14 mouse cellular contexts compared by ENCODE assay signal in genomic region chr7:115698105-115698504, GRCm38 (mm10).
DNase-seq lines count a peak whose midpoint lies in the region; ATAC-seq and TF ChIP-seq lines count a peak whose summit lies in the region.
"Had no signal": no experiment of that assay in that cellular context is flagged by ENCODE, and none has a peak within 500 bp of the region (broad histone marks: within the 10 kb centered on the region; RNA-seq: fewer than 3 reads in every experiment).

No protein-coding gene starts in this region.

- H3K27me3 ChIP-seq in lung, embryonic 14.5 days (ENCODE audit: insufficient read depth, low read length): no peaks in the 10 kb centered on the region
- no peaks in the 10 kb centered on the region for H3K27me3 ChIP-seq in splenic B cell, adult 2 months (ENCODE audit: control insufficient read depth, insufficient read depth, low read length, poor library complexity, severe bottlenecking)
- H3K27me3 ChIP-seq: embryonic facial prominence, embryonic 12.5 days; limb, embryonic 12.5 days had no signal

- TF ChIP-seq CTCF in gastrocnemius, adult 2 months (IDR thresholded peaks at IDR 0.05): peak; percentile 42
- TF ChIP-seq CTCF in lung, embryonic 14.5 days (IDR thresholded peaks at IDR 0.05; ENCODE audit: low read depth): peak; percentile 45

- intact Hi-C loops in gastrocnemius, adult 2 months (cut with DNase I): no loop called here
- intact Hi-C loops in gastrocnemius, postnatal 14 days (cut with DNase I; ENCODE audit: low total_unique reads): no loop called here

- no peaks in the 10 kb centered on the region for H3K9me3 ChIP-seq in lung, embryonic 14.5 days (ENCODE audit: low read depth, low read length)
- H3K9me3 ChIP-seq: embryonic facial prominence, embryonic 12.5 days; limb, embryonic 12.5 days had no signal

- H3K27ac ChIP-seq in gastrocnemius, adult 2 months: no peak overlapping the region
- no peak overlapping the region for H3K27ac ChIP-seq in lung, embryonic 14.5 days (ENCODE audit: low read depth)
- H3K27ac ChIP-seq: embryonic facial prominence, embryonic 12.5 days; limb, embryonic 12.5 days had no signal

- WGBS in lung, embryonic 14.5 days: 83% methylated on average over 1 of the region's 1 CpGs

- no peak overlapping the region for H3K4me3 ChIP-seq in gastrocnemius, adult 2 months
- no peak overlapping the region for H3K4me3 ChIP-seq in lung, embryonic 14.5 days (ENCODE audit: low read depth, low read length)
- H3K4me3 ChIP-seq: embryonic facial prominence, embryonic 12.5 days; limb, embryonic 12.5 days had no signal

- no peak for ATAC-seq in lung, embryonic 14.5 days (ENCODE audit: insufficient read depth)

- H3K4me2 ChIP-seq in lung, embryonic 14.5 days: no peak overlapping the region
- H3K4me2 ChIP-seq: embryonic facial prominence, embryonic 12.5 days; limb, embryonic 12.5 days had no signal

- no peaks in the 10 kb centered on the region for H3K36me3 ChIP-seq in lung, embryonic 14.5 days (ENCODE audit: insufficient read depth)
- no peaks in the 10 kb centered on the region for H3K36me3 ChIP-seq in splenic B cell, adult 2 months (ENCODE audit: control insufficient read depth, insufficient read depth, low read length, poor library complexity, severe bottlenecking)
- H3K36me3 ChIP-seq: embryonic facial prominence, embryonic 12.5 days; limb, embryonic 12.5 days had no signal

- no peak overlapping the region for H3K9ac ChIP-seq in lung, embryonic 14.5 days
- H3K9ac ChIP-seq: embryonic facial prominence, embryonic 12.5 days; limb, embryonic 12.5 days had no signal

- H3K4me1 ChIP-seq in lung, embryonic 14.5 days (ENCODE audit: insufficient read depth): no peaks in the 10 kb centered on the region
- H3K4me1 ChIP-seq: embryonic facial prominence, embryonic 12.5 days had no signal

- DNase-seq in gastrocnemius, adult 2 months: no peak
- no peak for DNase-seq in gastrocnemius, postnatal 14 days
- peak; percentile 22 for DNase-seq in lung, embryonic 14.5 days
- DNase-seq in lung, postnatal 14 days: no peak
- DNase-seq in MEL-GATA-1-ER (ENCODE audit: extremely low read depth, low read depth) (peak; percentile 4), adipocyte (ENCODE audit: low spot score) (no peak)
- DNase-seq in splenic B cell, adult 2 months (ENCODE audit: low read depth, low spot score): peak; percentile 3
- DNase-seq in layer of hippocampus, postnatal 25 days (ENCODE audit: extremely low spot score in 1 of 2, low spot score in 1 of 2): no peak
- DNase-seq: heart, adult 18-20 months; kidney, adult 9 months; lung, postnatal 10 days; right cerebral cortex, postnatal 4 days had no signal

Comparison
In these comparisons a context has a peak if more than half of its experiments do, and no peak if none do; other contexts are left out.
1. DNase-seq: peak in lung, embryonic 14.5 days (single experiment), MEL-GATA-1-ER (single experiment) and splenic B cell, adult 2 months (single experiment); none in gastrocnemius, adult 2 months (single experiment), gastrocnemius, postnatal 14 days (single experiment), lung, postnatal 14 days (single experiment), layer of hippocampus, postnatal 25 days (0 of 2) and adipocyte (single experiment).